Mouse (Mus musculus) limb, embryonic 12.5 days (tissue): ENCODE results near the gene Gm973. TPM values are rescaled to one million over a fixed set of nuclear protein-coding genes. Genes with fewer than 3 reads are reported as not detected.
A peak's percentile ranks its signal among the peaks of the same experiment; 100 is the strongest.
"Not testable (repeated sequence)": the region's sequence is repeated elsewhere in the genome, so short reads cannot be mapped to it uniquely, and the experiment has no call there.

Experiments
- ATAC-seq: fragments of 200-750 bp; cut with Nextera tagmentation; 2 replicates; pipeline ENCODE4 v1.8.0; 2017; ENCODE audit warnings: low read depth, moderate TSS enrichment; ENCODE audit not compliant: insufficient number of reproducible peaks, insufficient read depth, low FRiP score, low TSS enrichment
- H3K27ac ChIP-seq: fragments of 300-500 bp; sonication (generic); 2 replicates; pipeline ENCODE4 v1.5.1; 2016; ENCODE audit warnings: mild to moderate bottlenecking, moderate library complexity
- H3K27me3 ChIP-seq: fragments of 300-500 bp; sonication (generic); 2 replicates; pipeline ENCODE4 v1.6.1; 2016; ENCODE audit warnings: mild to moderate bottlenecking, moderate library complexity
- H3K36me3 ChIP-seq: fragments of 300-500 bp; sonication (generic); 2 replicates; pipeline ENCODE4 v1.6.1; 2016; ENCODE audit warnings: mild to moderate bottlenecking, moderate library complexity
- H3K4me1 ChIP-seq: fragments of 300-500 bp; sonication (generic); replicated peaks from 2 replicates; pipeline ENCODE4 v1.6.1; 2016
- H3K4me2 ChIP-seq: fragments of 300-500 bp; sonication (generic); 2 replicates; pipeline ENCODE4 v1.6.1; 2016; ENCODE audit warnings: mild to moderate bottlenecking, moderate library complexity
- H3K4me3 ChIP-seq: fragments of 300-500 bp; sonication (generic); replicated peaks from 2 replicates; pipeline ENCODE4 v1.5.1; 2016; ENCODE audit warnings: mild to moderate bottlenecking
- H3K9ac ChIP-seq: fragments of 300-500 bp; sonication (generic); replicated peaks from 2 replicates; pipeline ENCODE4 v1.6.1; 2016; ENCODE audit warnings: mild to moderate bottlenecking, moderate library complexity
- H3K9me3 ChIP-seq: fragments of 300-500 bp; sonication (generic); 2 replicates; pipeline ENCODE4 v1.6.1; 2016; ENCODE audit warnings: mild to moderate bottlenecking, moderate library complexity
- WGBS: fragments of 180-500 bp; shearing (Covaris S2); methylation state at CpG from one replicate; pipeline ENCODE4 v1.1.7; 2016; 5-methylcytosine and 5-hydroxymethylcytosine counted together
- polyA plus RNA-seq: library from polyadenylated mRNA; unstranded; fragments of >200 nt; fragmentation: Nextera tagmentation; extraction: Ambion mirVana; gene quantifications from 2 replicates; pipeline ENCODE4 v1.2.1, GENCODE M21; 2016

The Gm973 gene
- polyA plus RNA-seq, 1 experiment from 2014 or later: 1.1 TPM

DNA sequence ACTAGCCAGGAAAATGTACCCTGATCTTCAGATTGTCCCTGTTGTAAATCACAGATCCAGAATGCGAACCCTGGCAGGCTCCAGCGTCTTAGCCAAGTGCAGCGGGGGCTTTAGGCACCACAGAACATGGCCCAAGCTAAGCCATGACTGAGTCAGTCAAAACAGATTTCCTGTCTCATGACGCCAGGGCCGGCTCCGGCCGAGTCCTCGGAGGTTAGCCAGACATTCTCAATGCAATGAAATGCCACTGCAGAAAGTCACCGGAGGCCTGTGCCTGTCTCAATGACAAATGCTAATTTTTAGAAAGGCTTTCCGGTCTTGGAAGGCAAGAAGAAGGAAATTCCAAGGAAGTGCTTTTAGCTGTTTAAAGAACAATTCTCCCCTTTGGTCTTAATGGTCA, 93.8 kb downstream of the Gm973 start:
- peak overlapping the region; percentile 46 for H3K27ac ChIP-seq
- H3K4me1 ChIP-seq: no peaks in the 10 kb centered on the region
- 66% methylated on average over 10 of the region's 10 CpGs for WGBS

DNA sequence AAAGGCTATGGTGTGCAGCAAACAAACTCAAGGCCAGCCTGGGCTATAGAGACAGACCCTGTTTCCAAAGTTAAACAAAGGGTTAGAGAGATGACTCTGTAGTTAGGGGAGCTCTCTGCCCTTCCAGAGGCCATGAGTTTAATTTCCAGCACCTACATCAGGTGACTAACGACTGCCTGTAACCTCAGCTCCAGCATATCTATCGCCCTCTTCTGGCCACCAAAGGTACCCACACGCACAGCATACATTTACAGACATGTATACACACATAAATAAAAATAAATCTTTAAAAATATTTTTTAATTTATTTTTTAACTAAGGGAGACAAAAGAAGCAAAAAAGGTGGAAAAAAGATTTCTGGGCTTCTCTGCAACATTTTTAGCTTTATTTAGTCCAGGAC, 94.9 kb downstream of the Gm973 start:
- no peak for ATAC-seq
- Histone ChIP-seq H3K27ac (no peak overlapping the region), H3K27me3 (no peaks in the 10 kb centered on the region), H3K4me3 (no peak overlapping the region), H3K9ac (no peak overlapping the region), H3K36me3 (no peaks in the 10 kb centered on the region), H3K4me2 (no peak overlapping the region), H3K9me3 (no peaks in the 10 kb centered on the region), H3K4me1 (no peaks in the 10 kb centered on the region)
- WGBS: 93% methylated on average over 3 of the region's 3 CpGs

More for the DNA sequence above, 93.8 kb downstream of the Gm973 start:
- H3K4me2 ChIP-seq: no peak overlapping the region
- ATAC-seq: no peak
- H3K9ac ChIP-seq: no peak overlapping the region
- H3K27me3 ChIP-seq: no peaks in the 10 kb centered on the region
- H3K36me3 ChIP-seq: no peaks in the 10 kb centered on the region
- no peak overlapping the region for H3K4me3 ChIP-seq
- no peaks in the 10 kb centered on the region for H3K9me3 ChIP-seq

DNA sequence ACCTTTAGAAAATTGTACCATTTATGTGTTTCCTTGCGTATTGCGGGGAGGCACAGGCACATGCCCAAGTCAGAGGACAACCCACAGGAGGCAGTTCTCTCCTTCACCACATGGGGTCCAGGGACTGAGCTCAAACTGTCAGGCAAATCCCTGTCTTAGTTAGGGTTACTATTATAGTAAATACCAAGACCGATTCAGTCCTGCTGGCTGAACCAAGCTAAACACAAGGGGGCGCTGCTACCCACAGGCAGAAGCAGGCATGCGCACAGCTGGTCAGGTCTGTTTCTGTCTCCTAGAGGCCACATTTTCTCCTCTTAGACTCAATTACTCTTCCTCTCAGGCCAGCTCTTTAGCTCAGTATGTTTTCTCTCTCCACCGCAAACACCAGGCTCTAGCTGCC, 97.7 kb downstream of the Gm973 start:
- no peaks in the 10 kb centered on the region for H3K36me3 ChIP-seq
- no peak overlapping the region for H3K9ac ChIP-seq
- no peak overlapping the region for H3K4me2 ChIP-seq
- no peak overlapping the region for H3K4me3 ChIP-seq
- WGBS: 44% methylated on average over 6 of the region's 6 CpGs
- no peaks in the 10 kb centered on the region for H3K9me3 ChIP-seq
- no peaks in the 10 kb centered on the region for H3K27me3 ChIP-seq
- no peaks in the 10 kb centered on the region for H3K4me1 ChIP-seq
- no peak for ATAC-seq
- no peak overlapping the region for H3K27ac ChIP-seq

DNA sequence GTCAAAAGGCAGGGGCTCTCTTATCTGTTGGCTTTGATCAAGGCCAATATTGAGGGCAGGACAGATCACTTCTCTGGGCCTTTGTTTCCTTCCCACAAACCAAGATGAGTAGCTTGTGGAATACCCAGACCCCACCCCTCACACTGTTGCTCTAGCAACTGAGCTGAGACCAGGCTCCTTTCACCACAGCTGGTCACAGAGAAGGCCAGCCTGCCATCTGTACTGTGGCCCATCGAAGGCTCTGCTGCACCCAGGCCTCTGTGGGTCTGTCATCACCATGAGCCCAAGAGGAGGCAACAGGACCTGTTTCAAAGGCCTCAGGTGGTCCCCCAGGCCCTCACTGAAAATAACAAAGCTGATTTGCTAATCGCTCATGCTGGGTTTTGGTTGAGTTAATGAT, 99.0 kb downstream of the Gm973 start:
- 86% methylated on average over 2 of the region's 2 CpGs for WGBS
- H3K4me2 ChIP-seq: no peak overlapping the region
- ATAC-seq: no peak
- H3K4me3 ChIP-seq: no peak overlapping the region
- no peak overlapping the region for H3K9ac ChIP-seq
- H3K4me1 ChIP-seq: no peaks in the 10 kb centered on the region
- no peaks in the 10 kb centered on the region for H3K9me3 ChIP-seq
- no peaks in the 10 kb centered on the region for H3K27me3 ChIP-seq
- H3K27ac ChIP-seq: no peak overlapping the region
- no peaks in the 10 kb centered on the region for H3K36me3 ChIP-seq

DNA sequence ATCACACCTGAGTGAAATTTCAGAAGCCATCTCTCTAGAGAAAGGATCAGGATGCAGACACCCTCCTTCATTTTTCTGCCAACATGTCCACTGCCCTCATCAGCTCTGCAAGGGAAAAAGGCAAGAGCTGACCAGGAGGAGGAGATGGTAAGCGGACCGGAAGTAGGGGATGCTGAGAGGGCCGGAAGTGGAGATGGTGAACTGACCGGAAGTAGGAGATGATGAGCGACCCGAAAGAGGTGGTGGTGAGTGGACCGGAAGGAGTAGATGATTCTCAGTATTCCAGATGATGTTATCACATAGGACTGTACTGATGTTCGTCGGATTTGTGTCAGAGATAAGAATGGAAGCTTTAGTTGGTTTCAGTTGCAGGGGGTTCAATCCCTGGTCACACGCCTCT, 103.1 kb downstream of the Gm973 start:
- Histone ChIP-seq H3K36me3 (no peaks in the 10 kb centered on the region), H3K4me3 (no peak overlapping the region), H3K4me2 (no peak overlapping the region), H3K27me3 (no peaks in the 10 kb centered on the region), H3K4me1 (no peaks in the 10 kb centered on the region), H3K9me3 (no peaks in the 10 kb centered on the region), H3K27ac (no peak overlapping the region), H3K9ac (no peak overlapping the region)
- WGBS: 89% methylated on average over 10 of the region's 10 CpGs
- ATAC-seq: no peak

DNA sequence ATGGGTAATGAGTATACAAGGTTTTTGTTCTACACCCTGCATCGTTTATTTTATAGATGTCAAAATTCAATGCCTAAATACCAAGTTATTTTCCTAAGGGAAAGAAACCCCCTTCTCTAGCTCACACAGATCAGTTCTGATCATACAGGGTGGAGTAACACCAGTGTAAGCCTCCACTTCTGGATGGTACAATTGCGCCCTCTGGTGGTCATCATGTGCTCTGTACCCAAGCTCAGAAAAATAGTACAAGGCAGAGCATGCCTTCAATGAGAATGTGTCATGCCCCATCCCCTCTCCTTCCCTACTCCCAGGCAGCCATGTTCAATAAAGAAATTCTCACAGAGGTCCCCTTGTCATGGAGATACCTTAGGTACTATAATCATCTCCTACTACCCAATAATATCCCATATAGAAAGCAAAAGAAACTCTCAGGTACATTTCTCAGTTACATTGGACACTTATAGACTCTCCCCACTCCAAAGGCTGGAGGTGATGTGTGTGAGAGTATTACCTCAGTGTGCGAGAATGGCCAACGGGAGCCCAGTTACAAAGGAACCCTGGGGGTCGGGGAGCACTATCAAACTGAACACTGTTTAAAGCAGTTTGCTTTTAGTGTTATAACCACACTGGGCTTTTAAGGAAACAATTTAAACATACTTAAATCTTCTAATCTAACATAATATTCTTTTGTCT, 107.4 kb downstream of the Gm973 start:
- peak; percentile 80 for ATAC-seq
- H3K4me2 ChIP-seq: no peak overlapping the region
- H3K27me3 ChIP-seq: no peaks in the 10 kb centered on the region
- no peak overlapping the region for H3K9ac ChIP-seq
- no peak overlapping the region for H3K4me3 ChIP-seq
- WGBS: 28% methylated on average over 5 of the region's 5 CpGs
- no peaks in the 10 kb centered on the region for H3K9me3 ChIP-seq
- H3K36me3 ChIP-seq: no peaks in the 10 kb centered on the region
- no peak overlapping the region for H3K27ac ChIP-seq
- peaks cover 4% of the 10 kb centered on the region; the same call in 1 of the 2 replicates for H3K4me1 ChIP-seq

DNA sequence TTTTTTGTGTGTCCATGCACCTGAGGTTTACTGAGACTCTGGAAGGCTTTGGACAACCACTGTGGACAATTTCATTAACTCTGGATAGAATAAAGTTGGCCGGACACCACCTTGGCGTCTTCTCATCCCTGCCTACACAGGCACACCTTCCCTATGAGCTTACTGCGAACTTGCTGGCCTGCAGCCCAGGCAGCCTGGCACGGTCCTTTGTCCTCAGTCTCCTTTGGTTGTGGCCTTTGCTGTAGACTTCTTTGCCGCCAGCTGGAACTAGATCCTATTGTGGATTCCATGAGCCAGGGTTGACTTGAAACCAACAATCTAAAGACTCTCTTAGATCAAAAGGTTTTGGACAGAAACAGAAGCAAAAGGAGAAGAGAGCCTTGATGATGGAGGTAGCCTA, 109.3 kb downstream of the Gm973 start:
- Histone ChIP-seq H3K27ac (no peak overlapping the region), H3K4me3 (no peak overlapping the region), H3K4me1 (peaks cover 4% of the 10 kb centered on the region; the same call in 1 of the 2 replicates), H3K27me3 (no peaks in the 10 kb centered on the region), H3K36me3 (no peaks in the 10 kb centered on the region), H3K9me3 (no peaks in the 10 kb centered on the region), H3K4me2 (no peak overlapping the region), H3K9ac (no peak overlapping the region)
- no peak for ATAC-seq
- 85% methylated on average over 5 of the region's 5 CpGs for WGBS

DNA sequence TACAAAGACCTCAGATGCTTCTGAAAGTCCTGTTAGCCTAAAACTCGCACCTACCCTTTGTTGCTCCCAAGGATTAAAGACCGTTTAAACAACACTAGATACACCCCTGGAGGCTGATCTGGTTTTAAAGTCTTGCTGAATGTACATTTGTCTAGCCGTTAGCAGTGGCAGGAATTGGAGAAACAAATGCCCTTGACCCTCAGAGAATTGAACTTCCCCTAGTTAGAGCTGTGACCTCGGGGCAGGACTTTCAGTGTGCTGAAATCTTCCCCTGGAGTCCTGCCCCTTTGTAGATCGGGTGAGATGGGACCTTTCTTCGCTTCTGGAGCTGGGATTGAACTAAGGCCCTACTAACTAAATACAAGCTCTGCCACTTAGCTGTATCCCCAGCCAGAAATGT, 113.1 kb downstream of the Gm973 start:
- Histone ChIP-seq H3K36me3 (no peaks in the 10 kb centered on the region), H3K9me3 (no peaks in the 10 kb centered on the region), H3K4me1 (peaks cover 18% of the 10 kb centered on the region), H3K27ac (no peak overlapping the region), H3K4me2 (no peak overlapping the region), H3K4me3 (no peak overlapping the region), H3K27me3 (no peaks in the 10 kb centered on the region), H3K9ac (no peak overlapping the region)
- WGBS: 42% methylated on average over 6 of the region's 6 CpGs
- no peak for ATAC-seq

DNA sequence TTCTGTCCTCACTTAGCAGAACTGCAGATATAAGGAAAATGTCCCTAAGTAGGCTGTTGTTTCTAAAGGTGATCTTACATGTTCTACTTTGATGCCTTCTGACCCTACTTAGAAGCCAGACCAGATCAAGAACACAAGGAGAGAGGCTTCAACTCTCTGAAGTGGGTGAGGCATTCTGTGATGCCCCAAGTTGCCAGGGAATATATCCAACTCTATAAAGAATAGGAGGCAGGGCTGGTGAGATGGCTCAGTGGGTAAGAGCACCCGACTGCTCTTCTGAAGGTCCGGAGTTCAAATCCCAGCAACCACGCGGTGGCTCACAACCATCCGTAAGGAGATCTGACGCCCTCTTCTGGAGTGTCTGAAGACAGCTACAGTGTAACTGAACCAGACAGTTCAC, 114.3 kb downstream of the Gm973 start:
- not testable (repeated sequence) for H3K27me3 ChIP-seq, H3K9ac ChIP-seq, H3K9me3 ChIP-seq, H3K4me2 ChIP-seq, H3K36me3 ChIP-seq, H3K27ac ChIP-seq, H3K4me3 ChIP-seq, ATAC-seq
- peaks cover 16% of the 10 kb centered on the region for H3K4me1 ChIP-seq
- WGBS: 88% methylated on average over 6 of the region's 6 CpGs

DNA sequence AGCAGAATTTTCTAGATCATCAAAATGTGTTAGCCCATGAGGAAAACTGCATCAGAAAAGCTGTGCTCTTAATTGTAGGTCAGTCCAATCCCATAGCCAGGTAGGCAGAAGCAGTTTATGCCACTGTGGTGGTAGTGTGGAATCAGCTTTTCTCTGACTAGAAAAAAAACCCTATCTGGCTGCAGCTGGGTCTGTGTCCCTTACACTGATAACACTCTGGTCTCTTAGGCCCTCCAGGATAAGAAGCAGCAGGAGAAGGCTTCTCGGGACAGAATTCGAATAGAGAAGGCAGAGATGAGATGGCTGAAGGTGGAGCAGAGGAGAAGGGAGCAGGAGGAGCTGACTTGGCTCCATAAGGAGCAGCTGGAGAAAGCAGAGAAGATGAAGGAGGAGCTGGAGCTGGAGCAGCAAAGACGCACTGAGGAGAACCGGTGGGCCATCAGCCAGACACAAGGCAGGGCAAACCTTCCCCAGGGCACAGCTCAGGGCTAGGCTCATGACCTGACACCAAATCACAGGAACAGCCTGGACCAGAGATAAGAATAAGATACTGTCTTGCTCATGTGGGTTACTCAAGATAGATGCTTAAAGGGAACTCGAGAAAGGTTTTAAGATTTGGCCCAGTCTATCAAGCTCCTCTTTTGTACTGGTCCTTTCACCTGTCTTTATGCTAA, 116.1 kb downstream of the Gm973 start:
- no peak for ATAC-seq
- WGBS: 85% methylated on average over 5 of the region's 5 CpGs
- Histone ChIP-seq H3K4me3 (no peak overlapping the region), H3K36me3 (no peaks in the 10 kb centered on the region), H3K27me3 (no peaks in the 10 kb centered on the region), H3K27ac (no peak overlapping the region), H3K9ac (no peak overlapping the region), H3K9me3 (no peaks in the 10 kb centered on the region), H3K4me1 (peaks cover 14% of the 10 kb centered on the region), H3K4me2 (no peak overlapping the region)

DNA sequence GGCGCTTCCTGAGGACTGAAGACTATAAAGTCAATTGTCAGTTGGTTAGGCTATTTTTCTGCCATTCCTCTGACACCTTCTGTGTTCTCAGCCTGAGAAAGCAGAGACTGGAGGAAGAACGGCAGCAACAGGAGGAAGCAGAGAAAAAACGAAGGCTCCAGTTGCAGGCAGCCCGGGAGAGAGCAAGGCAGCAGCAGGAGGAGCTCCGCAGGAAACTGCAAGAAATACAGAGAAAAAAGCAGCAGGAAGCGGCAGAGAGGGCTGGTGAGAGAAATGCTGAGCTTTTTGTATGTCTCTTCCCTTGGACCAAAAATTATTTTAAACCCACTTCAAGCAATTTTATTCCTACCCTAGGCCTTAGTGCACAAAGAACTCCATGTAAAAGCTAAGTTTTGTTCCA, 117.0 kb downstream of the Gm973 start:
- Histone ChIP-seq H3K27me3 (no peaks in the 10 kb centered on the region), H3K4me3 (no peak overlapping the region), H3K9ac (0 out of 2 replicates have a peak overlapping the region, but pooled peaks have one; percentile 31), H3K9me3 (no peaks in the 10 kb centered on the region), H3K36me3 (no peaks in the 10 kb centered on the region), H3K4me2 (peak overlapping the region; percentile 34), H3K4me1 (peaks cover 14% of the 10 kb centered on the region), H3K27ac (peak overlapping the region; percentile 76)
- no peak for ATAC-seq
- 18% methylated on average over 6 of the region's 6 CpGs for WGBS

DNA sequence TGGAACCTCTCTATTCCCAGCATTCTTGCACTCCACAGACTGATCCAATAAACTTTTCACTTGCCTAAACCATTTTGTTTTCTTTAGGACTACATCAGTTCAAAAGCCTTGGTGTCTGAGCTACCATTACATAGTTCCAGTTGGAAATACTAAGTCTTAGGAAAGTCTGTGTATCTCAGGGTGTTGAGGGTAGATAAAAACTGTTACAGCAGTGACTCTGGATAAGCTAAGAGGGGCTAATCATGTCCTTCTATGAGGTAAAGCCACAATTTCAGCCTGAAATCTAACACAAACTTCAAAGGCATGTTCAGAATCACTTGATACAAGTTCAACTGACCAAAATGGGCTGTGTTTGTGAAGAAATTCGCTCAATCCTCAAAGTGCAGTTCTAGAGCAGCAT, 120.3 kb downstream of the Gm973 start:
- Histone ChIP-seq H3K9me3 (no peaks in the 10 kb centered on the region), H3K9ac (no peak overlapping the region), H3K36me3 (peaks cover 23% of the 10 kb centered on the region), H3K4me1 (peaks cover 14% of the 10 kb centered on the region), H3K27me3 (no peaks in the 10 kb centered on the region), H3K4me2 (no peak overlapping the region), H3K27ac (no peak overlapping the region), H3K4me3 (no peak overlapping the region)
- WGBS: 90% methylated on average over 1 of the region's 1 CpGs
- ATAC-seq: no peak
